Mouse (Mus musculus) large intestine, adult 2 months (tissue): ENCODE data around the gene Cd300lg. TPM values are rescaled to one million over a fixed set of nuclear protein-coding genes. Genes with fewer than 3 reads are reported as not detected.
A peak's percentile ranks its signal among the peaks of the same experiment; 100 is the strongest.

Experiments
- DNase-seq: peaks from one replicate; pipeline ENCODE4 v3.0.0-alpha.2; 2012; ENCODE audit warnings: low read depth, low spot score
- WGBS: fragments of 180-500 bp; shearing (Covaris S2); methylation state at CpG from one replicate; pipeline ENCODE4 v1.1.7; 2018; 5-methylcytosine and 5-hydroxymethylcytosine counted together
- polyA plus RNA-seq: library from polyadenylated mRNA; depleted of rRNA; stranded (reverse); fragments of >200 nt; gene quantifications from 2 replicates; pipeline ENCODE4 v1.2.3, GENCODE M21; 2012

The Cd300lg gene
- polyA plus RNA-seq, 1 experiment, result 4.0 TPM

GRCm38 (mm10) chr11:102024875-102025274 is 16.4 kb upstream of the Cd300lg start:
- 89% methylated on average over 4 of the region's 4 CpGs for WGBS
- DNase-seq, result no peak

GRCm38 (mm10) chr11:102025354-102025753 is 16.0 kb upstream of the Cd300lg start:
- DNase-seq, result no peak
- 63% methylated on average over 7 of the region's 7 CpGs for WGBS

GRCm38 (mm10) chr11:102025991-102026660 is 15.2 kb upstream of the Cd300lg start:
- DNase-seq, result no peak
- WGBS, result 6% methylated on average over 23 of the region's 23 CpGs

- 1% methylated on average over 71 of the region's 73 CpGs for WGBS
Measured at GRCm38 (mm10) chr11:102026694-102027360, 14.5 kb upstream of the Cd300lg start.

GRCm38 (mm10) chr11:102027361-102028017 is 13.8 kb upstream of the Cd300lg start:
- 5% methylated on average over 12 of the region's 12 CpGs for WGBS
- no peak for DNase-seq

More at GRCm38 (mm10) chr11:102026694-102027360, 14.5 kb upstream of the Cd300lg start:
- no peak for DNase-seq

GRCm38 (mm10) chr11:102028087-102028816 is 13.1 kb upstream of the Cd300lg start, which contains the start of gene Mpp3:
Gene Mpp3 (minus strand): TSS chr11:102028461.
- WGBS, result 64% methylated on average over 6 of the region's 6 CpGs
- no peak for DNase-seq

GRCm38 (mm10) chr11:102029304-102029703 is 12.0 kb upstream of the Cd300lg start:
- no peak for DNase-seq
- WGBS, result 83% methylated on average over 4 of the region's 4 CpGs

- 48% methylated on average over 7 of the region's 7 CpGs for WGBS
Measured at GRCm38 (mm10) chr11:102029966-102030365, 11.3 kb upstream of the Cd300lg start.

GRCm38 (mm10) chr11:102031149-102031548 is 10.2 kb upstream of the Cd300lg start:
- WGBS, result 28% methylated on average over 7 of the region's 7 CpGs

More at GRCm38 (mm10) chr11:102029966-102030365, 11.3 kb upstream of the Cd300lg start:
- DNase-seq, result no peak

GRCm38 (mm10) chr11:102033055-102033591 is 8.2 kb upstream of the Cd300lg start:
- DNase-seq, result peak; percentile 88
- WGBS, result 40% methylated on average over 12 of the region's 12 CpGs

More at GRCm38 (mm10) chr11:102031149-102031548, 10.2 kb upstream of the Cd300lg start:
- peak; percentile 76 for DNase-seq

- no peak for DNase-seq
- whole genome bisulfite sequencing, result 70% methylated on average over 8 of the region's 8 CpGs
Measured at GRCm38 (mm10) chr11:102034887-102035286, 6.4 kb upstream of the Cd300lg start.

GRCm38 (mm10) chr11:102035456-102035960 is 5.8 kb upstream of the Cd300lg start:
- WGBS, result 84% methylated on average over 5 of the region's 5 CpGs

GRCm38 (mm10) chr11:102036336-102036735 is 5.0 kb upstream of the Cd300lg start:
- DNase-seq, result no peak
- WGBS, result 82% methylated on average over 7 of the region's 7 CpGs

More at GRCm38 (mm10) chr11:102035456-102035960, 5.8 kb upstream of the Cd300lg start:
- no peak for DNase-seq

GRCm38 (mm10) chr11:102037789-102038188 is 3.5 kb upstream of the Cd300lg start:
- 82% methylated on average over 6 of the region's 6 CpGs for WGBS
- no peak for DNase-seq

- WGBS, result 39% methylated on average over 13 of the region's 13 CpGs
- DNase-seq, result no peak
Measured at GRCm38 (mm10) chr11:102039487-102040137, 1.7 kb upstream of the Cd300lg start.

- WGBS, result under 1% methylated on average over 9 of the region's 9 CpGs
- peak; percentile 84 for DNase-seq
Measured at GRCm38 (mm10) chr11:102040138-102040524, 1.2 kb upstream of the Cd300lg start.

- 73% methylated on average over 4 of the region's 4 CpGs for WGBS
Measured at GRCm38 (mm10) chr11:102040646-102041045, 663 bp upstream of the Cd300lg start.

GRCm38 (mm10) chr11:102042971-102043370 is 1.7 kb downstream of the Cd300lg start:
- no peak for DNase-seq
- 90% methylated on average over 14 of the region's 14 CpGs for WGBS

More at GRCm38 (mm10) chr11:102040646-102041045, 663 bp upstream of the Cd300lg start:
- DNase-seq, result no peak

GRCm38 (mm10) chr11:102043381-102043780 is 2.1 kb downstream of the Cd300lg start:
- WGBS, result 79% methylated on average over 6 of the region's 6 CpGs
- no peak for DNase-seq
